Mouse (Mus musculus): ENCODE data around the gene Pnpla7.

Gene Pnpla7

GRCm38 (mm10) chr2:24975704-24976297, at the start of gene Pnpla7:
Gene Pnpla7, plus strand, starts transcription at chr2:24976033.
- peak; percentile 81 for DNase-seq

GRCm38 (mm10) chr2:24926345-24926964, 49.4 kb upstream of the Pnpla7 start:
- DNase-seq: no peak

- no peak for DNase-seq
Observed at GRCm38 (mm10) chr2:24926965-24927358, 48.9 kb upstream of the Pnpla7 start.

- DNase-seq: peak; percentile 66
Observed at GRCm38 (mm10) chr2:24927810-24928479, 47.9 kb upstream of the Pnpla7 start.

GRCm38 (mm10) chr2:24929119-24929518, 46.7 kb upstream of the Pnpla7 start:
- DNase-seq: peak; percentile 42

GRCm38 (mm10) chr2:24929593-24929992, 46.2 kb upstream of the Pnpla7 start:
- DNase-seq: no peak

- no peak for DNase-seq
Observed at GRCm38 (mm10) chr2:24934441-24934963, 41.3 kb upstream of the Pnpla7 start.

GRCm38 (mm10) chr2:24935057-24935796, 40.6 kb upstream of the Pnpla7 start, which contains the start of gene Arrdc1:
Gene Arrdc1, minus strand, starts transcription at chr2:24935252.
- peak; percentile 94 for DNase-seq

- DNase-seq: no peak
Observed at GRCm38 (mm10) chr2:24942092-24942491, 33.7 kb upstream of the Pnpla7 start.

GRCm38 (mm10) chr2:24944304-24944703, 31.5 kb upstream of the Pnpla7 start:
- DNase-seq: peak; percentile 55

GRCm38 (mm10) chr2:24949421-24950188, 26.2 kb upstream of the Pnpla7 start, which contains the start of gene Zmynd19:
Gene Zmynd19, plus strand, starts transcription at chr2:24949792.
- peak; percentile 99 for DNase-seq

- DNase-seq: no peak
Observed at GRCm38 (mm10) chr2:24950189-24950535, 25.7 kb upstream of the Pnpla7 start.

GRCm38 (mm10) chr2:24952537-24953055, 23.2 kb upstream of the Pnpla7 start:
- DNase-seq: no peak

- DNase-seq: peak; percentile 42
Observed at GRCm38 (mm10) chr2:24960910-24961309, 14.9 kb upstream of the Pnpla7 start.

- peak; percentile 87 for DNase-seq
Observed at GRCm38 (mm10) chr2:24962304-24963000, 13.4 kb upstream of the Pnpla7 start, which contains the start of gene Dph7. Gene Dph7, plus strand, starts transcription at chr2:24962400.

- no peak for DNase-seq
Observed at GRCm38 (mm10) chr2:24970386-24970785, 5.4 kb upstream of the Pnpla7 start.

GRCm38 (mm10) chr2:24974452-24974851, 1.4 kb upstream of the Pnpla7 start:
- DNase-seq: peak; percentile 9

- DNase-seq: peak; percentile 95
Observed at GRCm38 (mm10) chr2:24974906-24975703, 728 bp upstream of the Pnpla7 start, which contains the start of gene Mrpl41. Gene Mrpl41, minus strand, starts transcription at chr2:24975098.

GRCm38 (mm10) chr2:24976960-24977359, 1.1 kb downstream of the Pnpla7 start:
- DNase-seq: peak; percentile 11

GRCm38 (mm10) chr2:24987762-24988161, 11.9 kb downstream of the Pnpla7 start:
- DNase-seq: no peak
